Mouse (Mus musculus) bone marrow, adult 2 months (tissue): ENCODE measurements around the gene Ttc23. TPM values are rescaled to one million over a fixed set of nuclear protein-coding genes. Genes with fewer than 3 reads are reported as not detected.

Source experiments
- H3K27ac ChIP-seq: fragments of 200-500 bp; 2 replicates; pipeline ENCODE4 v1.5.1; 2012; ENCODE audit warnings: low read depth, mild to moderate bottlenecking, control low read depth, inconsistent platforms, low read length; ENCODE audit not compliant: control insufficient read depth, poor library complexity, insufficient read depth
- H3K4me1 ChIP-seq: fragments of 200-500 bp; 2 replicates; pipeline ENCODE4 v1.6.1; 2011; ENCODE audit warnings: low read length; ENCODE audit not compliant: control insufficient read depth, insufficient read depth
- H3K4me3 ChIP-seq: fragments of 200-500 bp; replicated peaks from 2 replicates; pipeline ENCODE3; 2011; ENCODE audit warnings: mild to moderate bottlenecking, low read depth, low read length, control low read depth; ENCODE audit not compliant: control insufficient read depth
- CTCF ChIP-seq: fragments of 200-500 bp; IDR thresholded peaks from 2 replicates; pipeline ENCODE4 v1.5.1; 2011; ENCODE audit warnings: low read length, control low read depth; ENCODE audit not compliant: control insufficient read depth, insufficient read depth
- POLR2A ChIP-seq: fragments of 200-500 bp; IDR thresholded peaks from 2 replicates; pipeline ENCODE4 v1.6.1; 2011; ENCODE audit warnings: low read depth, mild to moderate bottlenecking, control low read depth, low read length, borderline replicate concordance; ENCODE audit not compliant: control insufficient read depth
- WGBS: fragments of 180-500 bp; shearing (Covaris S2); methylation state at CpG from one replicate; pipeline ENCODE4 v1.1.7; 2018; 5-methylcytosine and 5-hydroxymethylcytosine counted together
- polyA plus RNA-seq: library from polyadenylated mRNA; stranded (reverse); fragments of >200 nt; gene quantifications from 2 replicates; pipeline ENCODE4 v1.2.4, GENCODE M21; 2011; ENCODE audit warnings: low replicate concordance; ENCODE audit not compliant: missing spikeins, insufficient read depth, insufficient read length

Ttc23 gene
- polyA plus RNA-seq, 1 experiment = 13.0 TPM

DNA sequence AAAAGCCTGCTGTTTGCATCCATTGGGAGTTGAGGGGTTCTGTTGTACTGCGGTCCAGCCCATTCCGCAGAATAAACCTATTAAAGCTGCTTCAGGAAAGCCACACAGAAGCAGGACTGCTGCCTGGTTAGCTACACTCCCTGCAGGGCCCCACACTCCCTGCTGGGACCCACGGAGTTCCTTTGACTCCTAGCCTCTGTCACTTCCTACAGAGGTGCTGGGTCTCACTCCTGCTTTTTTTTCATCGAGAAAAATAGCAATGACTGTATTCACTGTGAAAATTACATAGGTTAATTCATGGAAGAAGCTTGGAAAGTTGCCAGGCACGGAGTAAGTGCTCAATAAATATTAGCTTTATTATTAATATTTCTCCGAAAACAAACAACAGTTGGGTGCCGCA lies 146.2 kb downstream of the Ttc23 start:
- TF ChIP-seq CTCF = no peak
- TF ChIP-seq POLR2A = no peak
- Histone ChIP-seq H3K27ac (no peak overlapping the region), H3K4me3 (no peak overlapping the region), H3K4me1 (no peaks in the 10 kb centered on the region)
- 71% methylated on average over 7 of the region's 7 CpGs for WGBS

DNA sequence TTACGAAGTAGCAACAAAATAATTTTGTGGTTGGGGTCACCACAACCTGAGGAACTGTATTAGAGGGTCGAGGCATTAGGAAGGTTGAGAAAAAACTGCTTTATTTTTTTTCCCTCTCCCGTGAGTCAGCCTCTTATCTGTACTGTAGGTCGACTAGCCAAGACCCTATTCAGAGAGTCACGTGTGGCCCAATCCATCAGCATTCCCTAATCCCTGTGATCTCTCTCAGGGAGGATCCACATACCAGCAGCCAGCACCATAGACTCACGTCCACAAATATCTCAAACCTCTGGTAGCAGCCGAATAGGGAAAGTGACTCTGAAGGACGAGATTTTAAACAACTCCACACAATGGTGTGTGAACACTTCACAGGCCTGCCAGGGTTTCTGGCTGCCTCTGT lies 149.9 kb downstream of the Ttc23 start:
- Histone ChIP-seq H3K4me1 (no peaks in the 10 kb centered on the region), H3K27ac (no peak overlapping the region), H3K4me3 (no peak overlapping the region)
- TF ChIP-seq POLR2A (no peak), CTCF (no peak)
- 72% methylated on average over 8 of the region's 8 CpGs for WGBS

DNA sequence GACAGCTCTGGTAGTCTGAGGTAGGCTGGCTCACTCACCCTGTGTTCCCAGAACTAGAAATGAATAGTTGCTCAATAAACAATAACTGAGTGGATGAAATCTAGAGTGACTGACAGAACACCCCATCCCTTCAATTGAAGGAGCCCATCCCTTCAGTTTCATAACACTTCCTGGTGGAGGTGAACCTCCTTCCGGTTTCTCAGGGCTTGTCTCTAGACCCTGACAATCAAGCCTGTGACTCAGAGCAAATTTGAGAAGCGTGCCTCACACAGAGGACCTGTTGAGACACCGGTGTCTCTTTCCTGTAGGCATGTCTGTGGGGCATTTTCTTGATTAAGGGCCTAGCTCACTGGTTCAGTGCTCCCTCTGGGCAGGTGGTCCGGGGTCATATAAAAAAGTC lies 151.3 kb downstream of the Ttc23 start:
- TF ChIP-seq POLR2A (no peak), CTCF (no peak)
- H3K27ac ChIP-seq = peak overlapping the region; percentile 45; the same call in 1 of the 2 replicates
- H3K4me1 ChIP-seq = no peaks in the 10 kb centered on the region; the same call in 1 of the 2 replicates
- 37% methylated on average over 4 of the region's 4 CpGs for whole genome bisulfite sequencing
- no peak overlapping the region for H3K4me3 ChIP-seq

DNA sequence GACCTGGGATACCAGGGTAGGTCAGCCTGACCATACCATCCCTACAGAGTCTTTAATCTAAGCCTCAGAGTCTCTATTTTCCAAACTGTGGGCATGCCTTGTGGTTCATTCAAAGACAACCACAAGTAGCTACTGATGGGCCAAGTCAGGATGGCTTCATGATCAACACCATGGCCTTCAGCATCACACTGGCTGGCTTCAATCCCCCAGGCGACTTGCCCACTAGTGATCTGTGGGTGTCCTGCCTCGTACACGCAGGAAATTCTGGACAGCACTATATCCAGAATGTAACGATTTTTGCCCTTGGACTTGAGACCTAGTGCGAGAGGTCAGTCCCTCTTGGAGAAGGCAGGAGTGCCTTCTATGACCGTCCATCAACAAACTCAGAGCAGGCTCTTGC lies 153.3 kb downstream of the Ttc23 start:
- no peaks in the 10 kb centered on the region; the same call in 1 of the 2 replicates for H3K4me1 ChIP-seq
- H3K4me3 ChIP-seq = no peak overlapping the region
- WGBS = 71% methylated on average over 6 of the region's 6 CpGs
- H3K27ac ChIP-seq = no peak overlapping the region
- no peak for TF ChIP-seq POLR2A
- TF ChIP-seq CTCF = no peak

DNA sequence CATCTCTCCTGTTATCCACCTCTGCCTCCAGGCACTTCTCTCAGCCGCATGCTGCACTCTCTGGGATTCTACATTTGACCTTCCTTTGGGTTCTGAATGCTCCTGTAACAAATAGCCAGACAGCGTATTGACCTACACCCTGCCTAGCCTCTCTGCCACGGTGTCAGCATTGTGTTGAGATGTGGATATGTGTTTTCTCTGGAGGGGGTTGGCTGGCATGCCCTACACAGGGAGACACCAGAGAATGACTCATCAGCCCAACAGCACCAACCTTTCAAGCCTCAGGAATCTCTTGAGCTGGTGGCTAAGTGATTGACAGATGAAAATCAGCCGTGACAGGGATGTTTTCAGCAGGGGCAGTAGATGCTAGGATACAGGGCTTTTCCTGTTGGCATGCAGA lies 153.8 kb downstream of the Ttc23 start:
- no peak for TF ChIP-seq CTCF
- TF ChIP-seq POLR2A = no peak
- WGBS = 69% methylated on average over 4 of the region's 4 CpGs

DNA sequence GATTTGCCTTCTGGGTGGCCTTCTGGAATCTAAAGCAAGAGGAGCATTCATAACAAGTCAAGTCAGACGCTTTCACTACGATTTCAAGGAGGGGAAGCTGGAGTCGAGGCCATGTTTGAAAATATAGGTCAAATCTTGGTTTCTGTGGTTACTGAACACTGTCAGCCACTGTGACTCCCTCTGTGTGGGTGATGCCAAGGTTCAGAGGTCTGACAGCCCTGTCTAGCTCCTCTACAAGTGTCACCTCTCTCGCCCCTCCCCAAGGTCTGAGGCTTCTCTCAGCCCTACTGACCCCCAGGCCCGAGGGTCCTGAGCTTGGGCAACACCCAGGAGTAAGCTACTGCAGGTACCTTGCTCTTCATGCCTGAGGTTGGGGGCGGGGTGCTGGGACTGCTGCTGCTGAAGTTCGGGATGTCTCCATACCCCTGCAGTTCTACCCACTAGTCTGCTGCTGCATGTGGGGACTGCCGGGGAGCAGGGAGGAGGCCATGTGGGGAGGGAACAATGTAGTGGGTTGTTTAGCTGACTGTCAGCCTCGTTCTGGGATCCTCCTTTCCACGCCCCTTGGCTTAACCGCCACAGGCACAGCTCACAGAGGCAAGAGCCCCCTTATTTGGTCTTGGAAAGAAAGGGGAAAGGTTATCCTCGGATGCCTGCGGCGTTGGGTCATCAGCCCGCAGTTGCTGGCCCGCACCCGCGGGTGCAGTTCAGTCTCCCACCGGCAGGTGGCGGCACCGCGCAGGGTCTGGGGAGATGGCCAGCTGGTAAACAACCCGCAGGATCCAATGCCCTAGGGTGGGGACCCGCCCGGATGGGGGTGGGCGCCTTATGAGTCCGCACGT lies 156.0 kb downstream of the Ttc23 start:
- Histone ChIP-seq H3K4me3 (peak overlapping the region; percentile 63), H3K4me1 (no peaks in the 10 kb centered on the region; the same call in 1 of the 2 replicates), H3K27ac (no peak overlapping the region; the same call in 1 of the 2 replicates)
- TF ChIP-seq POLR2A (peak; percentile 31; the same call in 1 of the 2 replicates), CTCF (peak; percentile 87)
- 8% methylated on average over 28 of the region's 28 CpGs for WGBS

More for the DNA sequence above, 153.8 kb downstream of the Ttc23 start:
- Histone ChIP-seq H3K4me3 (no peak overlapping the region), H3K4me1 (no peaks in the 10 kb centered on the region; the same call in 1 of the 2 replicates), H3K27ac (no peak overlapping the region)

DNA sequence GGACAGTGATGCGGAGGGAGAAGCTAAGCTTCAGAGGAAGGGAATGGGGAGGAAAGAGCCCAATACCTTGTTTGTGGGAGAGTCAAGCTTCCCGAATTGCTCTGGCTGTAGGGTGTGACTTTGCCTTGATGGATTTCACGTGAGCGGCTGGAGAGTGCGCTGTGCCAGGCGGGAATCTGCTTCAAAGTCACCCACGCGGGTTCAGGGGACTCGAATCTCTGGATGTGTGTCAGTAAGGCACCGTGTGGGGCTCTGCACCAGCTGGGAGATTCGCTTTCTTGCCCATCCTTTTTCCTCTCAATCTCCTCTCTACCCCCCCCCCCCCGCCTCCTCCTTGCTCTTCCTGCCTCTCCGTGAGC lies 156.6 kb downstream of the Ttc23 start:
- TF ChIP-seq POLR2A (no peak), CTCF (no peak)
- Histone ChIP-seq H3K27ac (no peak overlapping the region; the same call in 1 of the 2 replicates), H3K4me1 (no peaks in the 10 kb centered on the region; the same call in 1 of the 2 replicates), H3K4me3 (peak overlapping the region; percentile 63)
- WGBS = 9% methylated on average over 13 of the region's 13 CpGs

Other genes starting within 250 kb of the Ttc23 start
- gene Lrrc28, start 2.1 kb upstream of the Ttc23 start, polyA plus RNA-seq = 5.8 and 6.8 TPM in 2 replicates
- 0.92 and 1.3 TPM in 2 replicates for gene Synm, start 112.3 kb downstream of the Ttc23 start, polyA plus RNA-seq